Mouse (Mus musculus): Measurements from ENCODE around the gene Zcchc10.
"Not testable (repeated sequence)": the region's sequence is repeated elsewhere in the genome, so short reads cannot be mapped to it uniquely, and the experiment has no call there.

The Zcchc10 gene

DNA sequence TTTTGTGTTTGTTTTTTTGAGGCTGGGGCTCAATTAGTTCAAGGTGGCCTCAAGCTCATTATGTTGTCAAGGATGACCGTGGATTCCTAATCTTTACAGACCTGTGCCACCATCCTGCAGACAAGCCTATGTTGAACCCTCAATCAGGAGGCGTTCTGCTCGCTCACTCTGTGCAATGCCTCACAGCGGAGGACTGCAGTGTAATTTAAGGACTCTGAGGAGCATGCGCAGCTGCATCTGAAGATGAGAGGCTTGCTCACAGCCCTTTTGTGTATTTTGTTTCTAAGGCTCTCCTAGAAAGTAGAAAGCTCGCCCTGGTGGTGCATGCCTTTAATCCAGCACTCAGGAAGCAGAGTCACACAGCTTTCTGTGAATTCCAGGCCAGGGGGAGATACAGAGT, 7.5 kb upstream of the Zcchc10 start:
- DNase-seq (ENCODE audit: extremely low read depth, low read depth, low spot score): no peak

DNA sequence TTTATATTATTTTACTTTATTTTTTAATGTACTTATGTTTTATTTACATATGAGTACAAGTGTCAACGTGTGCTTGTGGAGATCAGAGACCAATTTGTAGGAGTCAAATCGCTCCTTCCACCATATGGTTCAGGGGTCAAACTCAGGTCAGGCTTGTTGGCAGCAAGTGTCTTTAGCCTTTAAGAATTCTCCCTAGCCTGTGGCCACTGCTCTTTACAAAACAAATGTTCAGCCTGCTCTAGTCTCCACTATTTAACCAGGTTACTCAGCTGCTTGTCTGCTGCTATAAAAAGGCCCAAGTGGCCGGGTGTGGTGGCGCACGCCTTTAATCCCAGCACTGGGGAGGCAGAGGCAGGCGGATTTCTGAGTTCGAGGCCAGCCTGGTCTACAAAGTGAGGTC, 6.4 kb upstream of the Zcchc10 start:
- DNase-seq (ENCODE audit: extremely low read depth, low read depth, low spot score): no peak

- DNase-seq (ENCODE audit: extremely low read depth, low read depth, low spot score): not testable (repeated sequence)
These were observed 5.9 kb upstream of the Zcchc10 start for GRCm38 (mm10) chr11:53318568-53318967.

GRCm38 (mm10) chr11:53319867-53320266, 4.6 kb upstream of the Zcchc10 start:
- DNase-seq (ENCODE audit: extremely low read depth, low read depth, low spot score): not testable (repeated sequence)

GRCm38 (mm10) chr11:53330325-53330724, 5.8 kb downstream of the Zcchc10 start:
- no peak for DNase-seq (ENCODE audit: extremely low read depth, low read depth, low spot score)

GRCm38 (mm10) chr11:53331121-53331520, 6.6 kb downstream of the Zcchc10 start:
- no peak for DNase-seq (ENCODE audit: extremely low read depth, low read depth, low spot score)

DNA sequence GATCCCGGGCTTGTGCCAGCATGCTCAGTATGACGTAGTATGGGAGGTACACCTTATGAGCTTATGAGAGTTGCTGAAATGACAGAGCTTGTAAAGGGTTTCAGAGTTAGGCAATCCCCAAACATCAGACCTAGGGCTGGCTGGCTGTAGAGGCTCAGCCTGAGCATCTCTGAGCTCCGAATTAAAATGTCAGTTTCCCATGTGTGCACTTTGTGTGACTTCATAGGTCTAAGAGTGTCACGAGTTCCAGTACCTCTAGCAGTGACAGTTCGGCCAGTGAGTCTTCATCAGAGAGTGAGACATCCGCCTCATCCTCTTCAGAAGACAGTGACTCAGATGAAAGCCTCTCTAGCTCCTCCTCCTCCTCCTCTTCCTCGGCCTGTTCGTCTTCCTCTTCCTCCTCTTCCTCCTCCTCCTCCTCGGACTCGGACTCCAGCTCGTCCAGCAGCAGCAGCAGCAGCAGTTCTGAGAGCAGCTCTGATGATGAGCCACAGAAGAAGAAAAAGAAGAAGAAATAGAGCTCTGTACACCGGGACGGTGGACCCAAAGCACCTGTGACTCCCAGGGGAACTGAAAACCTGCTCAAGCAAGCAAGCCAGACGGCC, 7.7 kb downstream of the Zcchc10 start:
- no peak for DNase-seq (ENCODE audit: extremely low read depth, low read depth, low spot score)

DNA sequence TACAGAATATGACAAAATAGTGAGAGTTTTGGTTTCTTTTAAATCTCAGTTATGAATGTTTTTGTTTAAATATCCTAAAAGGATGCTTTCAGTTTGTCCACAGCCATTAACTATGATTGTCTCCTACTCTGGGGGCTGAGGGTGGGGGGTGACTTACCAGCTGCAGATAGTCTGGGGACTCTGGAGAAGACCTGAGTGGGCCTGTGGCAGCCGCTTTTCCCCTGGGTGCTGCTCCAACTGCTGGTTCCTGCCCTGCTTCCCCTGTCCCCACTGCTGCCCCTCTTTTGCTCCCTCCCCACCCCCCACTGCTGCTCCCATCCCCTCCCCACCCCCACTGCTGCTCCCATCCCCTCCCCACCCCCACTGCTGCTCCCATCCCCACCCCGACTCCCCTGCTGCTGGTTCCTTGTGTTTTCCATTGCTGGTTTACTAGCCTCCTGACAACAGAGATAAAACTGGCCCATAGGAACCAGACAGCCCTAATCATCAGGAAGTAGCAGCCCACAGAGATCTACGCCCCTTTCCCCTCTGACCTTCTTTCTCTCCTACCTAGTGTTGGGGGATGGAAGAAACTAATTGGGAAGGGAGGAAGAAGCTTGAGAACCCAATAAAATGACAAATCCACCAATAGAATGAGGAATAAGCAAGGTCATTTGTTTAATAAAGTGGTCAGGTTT, 11.2 kb downstream of the Zcchc10 start:
- DNase-seq (ENCODE audit: extremely low read depth, low read depth, low spot score): no peak

DNA sequence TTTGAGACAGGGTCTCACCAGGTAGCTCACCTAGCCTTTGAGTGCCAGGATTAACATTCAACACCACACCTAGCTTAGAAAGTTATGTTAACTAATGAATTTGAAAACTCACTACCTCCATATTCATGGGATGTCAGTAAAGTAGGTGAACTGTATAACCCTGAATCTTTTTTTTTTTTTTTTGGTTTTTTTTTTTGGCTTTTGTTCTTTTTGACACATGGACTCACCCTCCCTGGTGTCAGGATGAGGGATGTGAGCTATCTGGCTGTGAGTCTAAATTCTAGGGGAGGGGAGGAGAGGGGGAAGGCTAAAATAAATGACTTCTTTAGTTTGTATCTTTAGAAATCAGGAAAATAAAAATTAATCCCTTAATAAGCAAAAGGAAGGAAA, 11.7 kb downstream of the Zcchc10 start:
- no peak for DNase-seq (ENCODE audit: extremely low read depth, low read depth, low spot score)

DNA sequence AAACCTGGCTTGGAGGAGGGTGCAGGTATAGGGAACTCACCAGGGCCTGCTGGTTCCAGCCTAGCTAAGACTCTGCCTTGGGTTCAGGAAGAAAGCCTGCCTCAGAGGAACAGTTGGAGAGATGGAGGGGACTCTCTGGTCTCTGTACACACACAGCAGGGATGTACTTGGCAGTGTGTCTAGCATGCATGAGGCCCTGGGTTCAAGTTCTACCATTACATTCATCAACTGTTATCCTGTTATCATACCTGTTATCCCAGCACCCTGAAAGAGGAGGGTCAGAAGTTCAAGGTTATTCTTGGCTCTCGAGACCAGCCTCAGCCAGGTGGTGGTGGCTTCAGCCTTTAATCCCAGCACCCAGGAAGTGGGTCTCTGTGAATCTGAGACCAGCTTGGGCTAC, 12.4 kb downstream of the Zcchc10 start:
- DNase-seq (ENCODE audit: extremely low read depth, low read depth, low spot score): no peak

DNA sequence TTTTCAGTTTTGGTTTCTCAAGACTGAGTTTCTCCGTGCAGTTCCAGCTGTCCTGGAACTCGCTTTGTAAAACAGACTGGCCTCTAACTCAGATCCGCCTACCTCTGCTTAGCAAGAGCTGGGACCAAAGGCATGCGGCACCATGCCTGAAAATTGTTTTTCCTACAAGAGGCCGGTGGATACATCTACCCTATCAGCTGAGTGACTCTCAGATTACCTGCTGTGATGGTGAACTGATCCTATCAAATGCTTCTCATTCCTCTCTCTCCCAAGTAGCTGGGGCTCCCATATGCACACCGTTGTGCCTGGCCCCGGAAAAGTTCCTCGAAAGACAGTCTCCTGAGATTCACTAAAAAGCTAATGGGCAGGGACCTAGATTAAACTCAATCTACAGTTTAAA, 13.2 kb downstream of the Zcchc10 start:
- DNase-seq (ENCODE audit: extremely low read depth, low read depth, low spot score): no peak

DNA sequence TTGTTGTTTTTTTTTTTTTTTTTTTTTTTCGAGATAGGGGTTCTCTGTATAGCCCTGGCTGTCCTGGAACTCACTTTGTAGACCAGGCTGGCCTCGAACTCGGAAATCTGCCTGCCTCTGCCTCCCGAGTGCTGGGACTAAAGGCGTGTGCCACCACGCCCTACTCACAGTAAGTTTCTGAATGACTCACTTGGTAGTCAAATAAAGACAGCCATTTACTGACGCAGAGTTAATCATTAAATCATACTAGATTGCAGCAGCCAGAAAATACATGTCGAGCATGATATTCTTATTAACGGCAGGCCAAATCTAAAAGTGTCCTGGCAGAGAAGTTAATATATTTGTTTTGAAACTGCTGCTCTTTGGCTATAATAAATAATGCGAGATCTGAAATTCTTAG, 16.5 kb downstream of the Zcchc10 start:
- not testable (repeated sequence) for DNase-seq (ENCODE audit: extremely low read depth, low read depth, low spot score)

GRCm38 (mm10) chr11:53342711-53343110, 18.2 kb downstream of the Zcchc10 start:
- no peak for DNase-seq (ENCODE audit: extremely low read depth, low read depth, low spot score)

GRCm38 (mm10) chr11:53345328-53345727, 20.8 kb downstream of the Zcchc10 start:
- no peak for DNase-seq (ENCODE audit: extremely low read depth, low read depth, low spot score)

- no peak for DNase-seq (ENCODE audit: extremely low read depth, low read depth, low spot score)
These were observed 21.3 kb downstream of the Zcchc10 start for GRCm38 (mm10) chr11:53345738-53346137.

GRCm38 (mm10) chr11:53350291-53351223, 26.1 kb downstream of the Zcchc10 start, which contains the start of gene Aff4:
Gene Aff4 (plus strand): TSS chr11:53350833.
- no peak for DNase-seq (ENCODE audit: extremely low read depth, low read depth, low spot score)

- no peak for DNase-seq (ENCODE audit: extremely low read depth, low read depth, low spot score)
These were observed 26.9 kb downstream of the Zcchc10 start for GRCm38 (mm10) chr11:53351224-53351942.

GRCm38 (mm10) chr11:53351943-53352590, 27.6 kb downstream of the Zcchc10 start:
- no peak for DNase-seq (ENCODE audit: extremely low read depth, low read depth, low spot score)

DNA sequence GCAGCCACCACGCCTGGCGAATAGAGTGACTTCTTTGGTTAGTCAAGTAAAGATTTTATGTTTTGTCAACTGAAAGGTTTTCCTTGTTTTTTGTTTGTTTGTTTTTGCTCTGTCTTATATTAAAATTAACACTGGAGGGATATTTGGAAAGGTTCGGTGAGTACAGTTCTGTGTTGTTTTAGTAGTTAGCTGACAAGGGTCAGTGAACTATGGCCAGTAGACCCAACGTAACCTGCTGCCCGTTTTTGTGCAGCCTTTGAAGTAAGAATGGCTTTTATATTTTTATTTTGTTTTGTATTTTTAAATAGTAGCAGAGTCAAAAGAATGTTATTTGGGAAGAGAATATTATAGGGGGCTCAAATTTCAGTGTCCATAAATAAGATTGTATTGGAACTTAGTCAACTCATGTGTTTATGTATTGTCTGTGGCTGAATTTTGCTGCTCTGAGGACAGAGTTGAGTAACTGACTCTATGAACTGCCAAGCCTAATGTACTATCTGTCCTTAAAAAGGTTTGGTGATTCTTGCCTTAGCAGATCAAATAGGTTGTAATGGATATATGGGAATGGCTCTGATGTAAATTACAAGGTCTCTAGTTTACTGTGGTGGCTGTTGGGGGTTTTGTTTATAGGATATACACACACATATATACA, 34.2 kb downstream of the Zcchc10 start:
- DNase-seq (ENCODE audit: extremely low read depth, low read depth, low spot score): no peak

DNA sequence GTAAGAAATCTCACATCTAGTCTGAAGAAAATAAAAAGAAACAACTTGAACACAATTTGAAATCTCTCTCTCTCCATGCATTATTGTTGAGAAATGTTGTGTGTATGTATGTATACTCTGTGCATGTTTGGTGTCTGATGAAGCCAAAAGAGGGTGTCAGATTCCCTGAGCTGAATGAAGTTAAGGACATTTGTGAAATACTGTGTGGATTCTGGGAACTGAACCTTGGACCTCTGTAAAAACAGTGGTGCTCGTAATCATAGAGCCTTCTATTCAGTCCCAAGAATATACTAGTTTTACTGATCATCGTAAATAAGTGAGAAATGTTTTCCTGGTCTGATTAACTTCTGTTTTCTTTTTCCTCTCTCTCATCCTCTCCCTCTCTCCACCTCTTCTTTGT, 42.6 kb downstream of the Zcchc10 start:
- no peak for DNase-seq (ENCODE audit: extremely low read depth, low read depth, low spot score)
